Mouse (Mus musculus) liver, adult 2 months (tissue): ENCODE results near the gene Megf11. TPM values are rescaled to one million over a fixed set of nuclear protein-coding genes. Genes with fewer than 3 reads are reported as not detected.
A peak's percentile ranks its signal among the peaks of the same experiment; 100 is the strongest.

ENCODE experiments used
- DNase-seq: peaks from one replicate; pipeline ENCODE4 v3.0.0-alpha.2; 2011; ENCODE audit warnings: low read depth, low spot score; ENCODE audit errors: extremely low read depth
- H3K27ac ChIP-seq: fragments of 200-500 bp; replicated peaks from 2 replicates; pipeline ENCODE4 v1.5.1; 2012; ENCODE audit warnings: low read depth, mild to moderate bottlenecking, control low read depth, inconsistent platforms, low read length; ENCODE audit not compliant: insufficient read depth
- H3K27me3 ChIP-seq: fragments of 200-500 bp; 2 replicates; pipeline ENCODE4 v1.6.1; 2012; ENCODE audit warnings: mild to moderate bottlenecking, moderate library complexity, low read length, inconsistent platforms; ENCODE audit not compliant: control insufficient read depth, insufficient read depth
- H3K36me3 ChIP-seq: fragments of 200-500 bp; 2 replicates; pipeline ENCODE4 v1.6.1; 2012; ENCODE audit warnings: low read length, inconsistent platforms; ENCODE audit not compliant: control insufficient read depth, insufficient read depth
- H3K4me1 ChIP-seq: fragments of 200-500 bp; 2 replicates; pipeline ENCODE4 v1.6.1; 2011; ENCODE audit warnings: low read length; ENCODE audit not compliant: control insufficient read depth, insufficient read depth
- H3K4me3 ChIP-seq: fragments of 200-500 bp; 2 replicates; pipeline ENCODE4 v1.5.1; 2011; ENCODE audit warnings: low read depth, mild to moderate bottlenecking, control low read depth, low read length, moderate library complexity; ENCODE audit not compliant: insufficient read depth
- H3K79me2 ChIP-seq: fragments of 200-500 bp; 2 replicates; pipeline ENCODE4 v1.6.1; 2012; ENCODE audit warnings: inconsistent platforms, mild to moderate bottlenecking, low read length, moderate library complexity; ENCODE audit not compliant: control insufficient read depth, insufficient read depth
- H3K9ac ChIP-seq: fragments of 200-500 bp; 2 replicates; pipeline ENCODE4 v1.6.1; 2012; ENCODE audit warnings: low read depth, mild to moderate bottlenecking, control low read depth, inconsistent platforms, low read length
- CTCF ChIP-seq: fragments of 200-500 bp; IDR thresholded peaks from 2 replicates; pipeline ENCODE4 v1.5.1; 2011; ENCODE audit warnings: low read depth, low read length, control low read depth
- POLR2A ChIP-seq: fragments of 200-500 bp; IDR thresholded peaks from 2 replicates; pipeline ENCODE4 v1.6.1; 2011; ENCODE audit warnings: low read length, control low read depth; ENCODE audit not compliant: insufficient read depth; ENCODE audit errors: extremely low read depth
- WGBS: fragments of 180-500 bp; shearing (Covaris S2); methylation state at CpG from one replicate; pipeline ENCODE4 v1.1.7; 2018; 5-methylcytosine and 5-hydroxymethylcytosine counted together
- polyA plus RNA-seq: library from polyadenylated mRNA; depleted of rRNA; stranded (reverse); fragments of >200 nt; gene quantifications from 2 replicates; pipeline ENCODE4 v1.2.3, GENCODE M21; 2012
- total RNA-seq: library from RNA; depleted of rRNA; stranded (reverse); fragments of >200 nt; gene quantifications from 2 replicates; pipeline ENCODE4 v1.2.3, GENCODE M21; 2014

Megf11 gene
- total and polyA plus RNA-seq, 2 experiments = 0.09 to 0.13 TPM

DNA sequence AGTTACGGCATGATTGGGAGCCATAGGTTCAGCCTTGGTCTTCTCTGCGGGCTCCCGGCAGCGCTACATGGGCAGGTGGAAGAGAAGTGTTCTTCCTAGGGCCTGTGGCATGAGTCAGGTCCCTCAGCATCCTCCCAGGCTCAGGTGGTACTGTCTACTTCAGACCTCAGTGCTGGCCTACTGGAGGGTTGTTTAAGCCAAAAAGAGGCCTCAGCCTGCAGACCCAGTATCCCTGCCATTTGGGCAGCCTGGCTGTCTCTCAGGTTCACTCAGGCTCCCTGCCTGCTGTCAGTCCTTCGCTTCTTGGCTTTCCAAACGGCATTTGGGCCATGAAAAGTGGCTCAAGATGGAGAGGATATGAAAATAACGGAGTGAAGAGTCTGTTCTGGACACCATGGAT, 202.6 kb downstream of the Megf11 start:
- no peak overlapping the region for H3K27ac ChIP-seq
- H3K27me3 ChIP-seq = no peaks in the 10 kb centered on the region
- DNase-seq = no peak
- TF ChIP-seq CTCF (no peak), POLR2A (no peak)
- no peak overlapping the region for H3K4me3 ChIP-seq
- WGBS = 99% methylated on average over 7 of the region's 7 CpGs
- H3K79me2 ChIP-seq = no peaks in the 10 kb centered on the region
- peaks cover 13% of the 10 kb centered on the region for H3K4me1 ChIP-seq
- no peak overlapping the region for H3K9ac ChIP-seq
- no peaks in the 10 kb centered on the region for H3K36me3 ChIP-seq

DNA sequence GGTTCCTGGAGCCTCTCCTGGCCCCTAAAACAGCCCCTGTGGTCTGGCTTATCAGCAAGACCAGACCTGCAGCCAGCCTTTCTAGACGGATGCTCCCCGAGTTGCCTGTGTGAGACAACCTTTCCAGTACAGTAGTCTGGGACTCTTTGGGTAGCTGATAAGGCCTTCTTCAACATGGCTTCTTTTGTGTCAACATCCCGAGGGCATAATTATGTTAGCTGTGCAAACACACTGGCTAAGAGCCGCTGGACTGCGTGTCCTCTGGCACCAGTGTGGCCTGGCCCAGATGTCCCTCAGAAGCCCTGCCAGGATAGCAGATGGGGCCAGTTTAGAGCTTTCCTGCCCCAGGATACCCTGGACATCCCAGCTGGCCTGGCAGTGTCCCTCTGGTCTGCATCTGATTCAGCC, 205.2 kb downstream of the Megf11 start:
- Histone ChIP-seq H3K4me3 (no peak overlapping the region), H3K27ac (peak overlapping the region; percentile 74), H3K79me2 (no peaks in the 10 kb centered on the region), H3K9ac (no peak overlapping the region), H3K4me1 (peaks cover 18% of the 10 kb centered on the region), H3K27me3 (no peaks in the 10 kb centered on the region), H3K36me3 (no peaks in the 10 kb centered on the region)
- TF ChIP-seq POLR2A = no peak
- TF ChIP-seq CTCF = no peak
- peak; percentile 96 for DNase-seq
- 14% methylated on average over 5 of the region's 5 CpGs for WGBS

DNA sequence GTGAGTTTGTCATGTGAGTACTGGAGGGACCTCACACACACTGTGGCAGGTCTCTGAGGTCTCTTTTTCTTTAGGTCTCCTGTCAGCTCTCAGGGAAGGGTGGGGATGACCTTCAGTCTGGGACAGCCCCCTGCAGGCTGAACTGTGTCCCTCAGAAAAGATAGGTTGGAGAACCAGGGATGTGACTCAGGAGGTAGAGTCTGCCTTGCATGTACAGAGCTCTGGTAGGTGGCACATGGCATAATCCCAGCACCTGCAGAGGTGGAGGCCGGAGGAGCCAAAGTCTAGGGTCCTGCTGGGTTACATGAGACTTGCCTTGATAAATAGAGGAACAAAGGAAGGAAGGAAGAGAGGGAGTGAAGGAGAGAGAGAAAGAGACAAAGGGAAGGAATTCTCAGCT, 206.0 kb downstream of the Megf11 start:
- Histone ChIP-seq H3K27ac (no peak overlapping the region), H3K36me3 (no peaks in the 10 kb centered on the region), H3K27me3 (no peaks in the 10 kb centered on the region), H3K9ac (no peak overlapping the region), H3K79me2 (no peaks in the 10 kb centered on the region), H3K4me3 (no peak overlapping the region), H3K4me1 (peaks cover 18% of the 10 kb centered on the region)
- DNase-seq = no peak
- TF ChIP-seq CTCF (peak; percentile 32), POLR2A (no peak)
- 32% methylated on average over 1 of the region's 1 CpGs for WGBS

DNA sequence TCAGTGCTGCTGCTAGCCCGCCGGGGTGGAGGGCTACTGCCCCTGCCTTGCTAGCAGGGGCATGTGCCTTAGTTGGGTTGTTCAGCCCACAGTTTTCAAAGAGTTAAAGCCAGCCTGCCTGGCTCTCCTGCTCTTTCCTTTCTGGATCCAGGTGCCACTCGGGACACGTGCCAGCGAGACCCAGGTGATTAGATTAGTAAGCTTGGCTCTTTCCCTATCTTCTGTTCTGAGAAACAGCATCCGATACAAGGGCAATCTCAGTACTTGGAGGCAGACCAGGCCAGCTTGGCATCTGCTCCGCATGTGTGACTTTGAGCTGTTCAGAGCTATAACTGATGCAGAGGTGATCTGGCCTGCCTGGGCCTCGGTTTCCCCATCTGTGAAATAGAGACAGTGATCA, 209.0 kb downstream of the Megf11 start:
- TF ChIP-seq CTCF = no peak
- no peak for TF ChIP-seq POLR2A
- Histone ChIP-seq H3K4me1 (peaks cover 18% of the 10 kb centered on the region), H3K27me3 (no peaks in the 10 kb centered on the region), H3K4me3 (no peak overlapping the region), H3K27ac (no peak overlapping the region), H3K79me2 (no peaks in the 10 kb centered on the region), H3K36me3 (no peaks in the 10 kb centered on the region), H3K9ac (no peak overlapping the region)
- 36% methylated on average over 8 of the region's 8 CpGs for WGBS
- peak; percentile 82 for DNase-seq

DNA sequence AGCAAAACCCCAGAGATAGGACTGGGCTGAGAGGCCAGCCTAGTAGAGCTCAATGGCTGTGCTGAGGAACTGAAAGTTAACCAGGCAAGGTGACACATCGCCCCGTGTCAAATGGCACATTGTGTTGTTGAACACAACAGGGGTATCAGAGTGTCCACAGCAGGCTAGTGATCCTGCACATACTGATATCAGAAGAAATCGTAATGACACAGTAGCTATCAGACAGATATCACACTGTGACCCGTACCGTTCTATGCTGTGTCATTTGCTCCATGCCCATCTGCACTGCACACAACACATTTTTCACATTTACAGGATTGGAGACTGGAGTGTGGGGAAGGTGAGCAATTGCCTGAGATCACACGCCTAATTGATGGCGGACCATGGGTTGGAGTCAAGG, 213.0 kb downstream of the Megf11 start:
- H3K4me1 ChIP-seq = peaks cover 7% of the 10 kb centered on the region; the same call in 1 of the 2 replicates
- H3K27me3 ChIP-seq = no peaks in the 10 kb centered on the region
- WGBS = 94% methylated on average over 7 of the region's 7 CpGs
- no peaks in the 10 kb centered on the region for H3K79me2 ChIP-seq
- no peak for DNase-seq
- TF ChIP-seq POLR2A (no peak), CTCF (no peak)
- H3K27ac ChIP-seq = no peak overlapping the region
- no peak overlapping the region for H3K4me3 ChIP-seq
- no peak overlapping the region for H3K9ac ChIP-seq
- no peaks in the 10 kb centered on the region for H3K36me3 ChIP-seq

DNA sequence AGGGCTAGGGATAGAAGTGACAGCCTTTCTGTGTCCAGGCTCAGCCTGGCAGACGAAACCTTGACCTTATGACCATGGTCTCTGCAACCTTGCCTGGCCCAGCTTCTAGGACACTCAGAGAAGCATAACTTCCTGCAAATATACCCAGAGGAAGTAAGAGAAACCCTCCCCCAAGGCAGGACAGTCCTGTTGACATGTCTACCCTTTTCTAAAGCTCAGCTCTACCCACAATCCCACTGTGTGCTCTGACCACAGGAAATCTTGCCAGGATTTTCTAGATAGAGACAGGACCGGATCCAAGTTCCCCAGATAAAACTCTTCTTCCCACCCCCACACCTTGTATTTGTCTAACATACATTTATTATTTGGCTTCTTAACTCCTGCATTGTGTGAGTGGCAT, 215.3 kb downstream of the Megf11 start:
- TF ChIP-seq POLR2A (no peak), CTCF (no peak)
- H3K9ac ChIP-seq = no peak overlapping the region

More for the DNA sequence above, 215.3 kb downstream of the Megf11 start:
- no peaks in the 10 kb centered on the region for H3K27me3 ChIP-seq
- 63% methylated on average over 2 of the region's 2 CpGs for WGBS
- DNase-seq = peak; percentile 19
- peaks cover 2% of the 10 kb centered on the region; the same call in 1 of the 2 replicates for H3K4me1 ChIP-seq
- H3K4me3 ChIP-seq = no peak overlapping the region
- H3K27ac ChIP-seq = peak overlapping the region; percentile 22; the same call in 1 of the 2 replicates
- H3K36me3 ChIP-seq = no peaks in the 10 kb centered on the region
- no peaks in the 10 kb centered on the region for H3K79me2 ChIP-seq
